Comparison of ENCODE assay signal across 8 mouse cellular contexts in genomic region chr7:43378226-43378625, GRCm38 (mm10). TPM values are rescaled to one million over a fixed set of nuclear protein-coding genes. Genes with fewer than 3 reads are reported as not detected.
DNase-seq lines count a peak whose midpoint lies in the region; ATAC-seq and TF ChIP-seq lines count a peak whose summit lies in the region.

No protein-coding gene starts in this region.

- no peaks in the 10 kb centered on the region for H3K27me3 ChIP-seq in kidney, embryonic 16.5 days (ENCODE audit: insufficient read depth, low read length)
- H3K27me3 ChIP-seq in ES-Bruce4 (ENCODE audit: control insufficient read depth, insufficient read depth, low read length, poor library complexity, severe bottlenecking) = no peaks in the 10 kb centered on the region
- no peaks in the 10 kb centered on the region for H3K27me3 ChIP-seq in neural tube, embryonic 11.5 days (ENCODE audit: control insufficient read depth, insufficient read depth, low read length)

- H3K4me3 ChIP-seq in kidney, embryonic 16.5 days (ENCODE audit: low read length) = no peak overlapping the region
- H3K4me3 ChIP-seq in ES-Bruce4 (ENCODE audit: low read depth, low read length) = no peak overlapping the region
- no peak overlapping the region for H3K4me3 ChIP-seq in neural tube, embryonic 11.5 days (ENCODE audit: low read depth, low read length)

- H3K4me1 ChIP-seq in kidney, embryonic 16.5 days (ENCODE audit: insufficient read depth, low read length) = no peaks in the 10 kb centered on the region
- no peaks in the 10 kb centered on the region for H3K4me1 ChIP-seq in ES-Bruce4 (ENCODE audit: control insufficient read depth, insufficient read depth, low read length)
- H3K4me1 ChIP-seq in neural tube, embryonic 11.5 days (ENCODE audit: control insufficient read depth, insufficient read depth, low read length) = no peaks in the 10 kb centered on the region

- peak; percentile 14 for DNase-seq in kidney, adult 11 months
- peak; percentile 17 to 23 for DNase-seq in layer of hippocampus, postnatal 14 days (ENCODE audit: low spot score in 2 of 2)
- peak; percentile 40 for DNase-seq in neural tube, embryonic 11.5 days (ENCODE audit: low spot score)
- DNase-seq in spleen, postnatal 4 days (ENCODE audit: low spot score in 2 of 2) = no peak

- 15% methylated on average over 5 of the region's 5 CpGs for WGBS in kidney, embryonic 16.5 days
- 22% methylated on average over 5 of the region's 5 CpGs for WGBS in neural tube, embryonic 11.5 days

- TF ChIP-seq EP300 in ES-Bruce4 (IDR thresholded peaks at IDR 0.05; ENCODE audit: insufficient read depth, low read depth, low read length) = no peak

- TF ChIP-seq CTCF in ES-Bruce4 (IDR thresholded peaks at IDR 0.05; ENCODE audit: low read depth, low read length) = peak; percentile 3

- ATAC-seq in kidney, embryonic 16.5 days (ENCODE audit: low FRiP score, low TSS enrichment) = no peak
- ATAC-seq in activated CD4-positive, CD25-positive, alpha-beta regulatory T cell, adult 4 months = peak; percentile 52
- peak; percentile 97 for ATAC-seq in granulocyte monocyte progenitor cell, adult 5-6 weeks (replicated peaks; ENCODE audit: poor library complexity, severe bottlenecking)
- no peak for ATAC-seq in neural tube, embryonic 11.5 days (ENCODE audit: insufficient read depth, low FRiP score, low TSS enrichment)

- no peak overlapping the region for H3K9ac ChIP-seq in kidney, embryonic 16.5 days (replicated peaks; ENCODE audit: low read length)
- H3K9ac ChIP-seq in ES-Bruce4 (ENCODE audit: low read depth, poor library complexity, severe bottlenecking) = no peak overlapping the region
- H3K9ac ChIP-seq in neural tube, embryonic 11.5 days (ENCODE audit: low read length) = no peak overlapping the region

- no peak overlapping the region for H3K27ac ChIP-seq in kidney, embryonic 16.5 days (ENCODE audit: low read length)
- H3K27ac ChIP-seq in ES-Bruce4 (ENCODE audit: insufficient read depth, low read length) = no peak overlapping the region
- no peak overlapping the region for H3K27ac ChIP-seq in neural tube, embryonic 11.5 days (ENCODE audit: low read depth, low read length)

- TF ChIP-seq POLR2A in ES-Bruce4 (IDR thresholded peaks at IDR 0.05; ENCODE audit: insufficient read depth, low read length) = no peak

- H3K36me3 ChIP-seq in kidney, embryonic 16.5 days (ENCODE audit: insufficient read depth, low read length) = no peaks in the 10 kb centered on the region
- H3K36me3 ChIP-seq in ES-Bruce4 (ENCODE audit: control insufficient read depth, insufficient read depth, low read length, poor library complexity, severe bottlenecking) = no peaks in the 10 kb centered on the region
- H3K36me3 ChIP-seq in neural tube, embryonic 11.5 days (ENCODE audit: control insufficient read depth, insufficient read depth, low read length) = no peaks in the 10 kb centered on the region

- no peak overlapping the region for H3K4me2 ChIP-seq in kidney, embryonic 16.5 days (replicated peaks; ENCODE audit: low read depth, low read length)
- H3K4me2 ChIP-seq in neural tube, embryonic 11.5 days (ENCODE audit: low read depth) = no peak overlapping the region

- H3K9me3 ChIP-seq in kidney, embryonic 16.5 days (ENCODE audit: low read length) = no peaks in the 10 kb centered on the region
- no peaks in the 10 kb centered on the region for H3K9me3 ChIP-seq in ES-Bruce4 (replicated peaks; ENCODE audit: control insufficient read depth, insufficient read depth, low read length, poor library complexity, severe bottlenecking)
- H3K9me3 ChIP-seq in neural tube, embryonic 11.5 days (ENCODE audit: control insufficient read depth, low read length) = no peaks in the 10 kb centered on the region

RNA-seq across cellular contexts. Expression of gene Siglecf, which starts 27.1 kb away (rescaled TPM):
- not detected in 2 replicates for polyA plus RNA-seq in kidney, embryonic 16.5 days (2015; fragmentation: Nextera tagmentation; extraction: Ambion mirVana)
- 0.93 and 1.3 TPM in 2 replicates for polyA plus RNA-seq in ES-Bruce4 (2011; ENCODE audit: insufficient read depth, insufficient read length, low read depth, missing spikeins)
- not detected for polyA plus RNA-seq in activated CD4-positive, CD25-positive, alpha-beta regulatory T cell, adult 4 months (2017; shearing (Covaris generic))
- total RNA-seq in granulocyte monocyte progenitor cell, adult 5-6 weeks (2014; fragmentation: Nextera tagmentation) = 11.6 and 16.5 TPM in 2 replicates
- total RNA-seq in granulocyte monocyte progenitor cell, adult 5-6 weeks (2017) = 19.2 and 22.0 TPM in 2 replicates
- under 1 TPM; 0.69 to 0.92 TPM for total RNA-seq in layer of hippocampus, postnatal 14 days (2021)
- 0.13 and 0.53 TPM in 2 replicates for polyA plus RNA-seq in neural tube, embryonic 11.5 days (2014; fragmentation: Nextera tagmentation; extraction: Ambion mirVana)

RNA-seq across cellular contexts. Expression of gene Siglecg, which starts 29.8 kb away (rescaled TPM):
- 1.6 and 2.4 TPM in 2 replicates for polyA plus RNA-seq in kidney, embryonic 16.5 days (2015; fragmentation: Nextera tagmentation; extraction: Ambion mirVana)
- 0.24 TPM in 1 of 2 replicates, not detected in the other for polyA plus RNA-seq in ES-Bruce4 (2011; ENCODE audit: insufficient read depth, insufficient read length, low read depth, missing spikeins)
- polyA plus RNA-seq in activated CD4-positive, CD25-positive, alpha-beta regulatory T cell, adult 4 months (2017; shearing (Covaris generic)) = 1 to 10 TPM in 1 of 2 experiments, not detected in 1; 2.4 TPM
- total RNA-seq in granulocyte monocyte progenitor cell, adult 5-6 weeks (2014; fragmentation: Nextera tagmentation) = 11.9 and 27.5 TPM in 2 replicates
- 11.8 and 12.6 TPM in 2 replicates for total RNA-seq in granulocyte monocyte progenitor cell, adult 5-6 weeks (2017)
- under 1 TPM in 1 of 2 experiments, not detected in 1; 0.35 TPM for total RNA-seq in layer of hippocampus, postnatal 14 days (2021)
- 0.08 and 0.19 TPM in 2 replicates for polyA plus RNA-seq in neural tube, embryonic 11.5 days (2014; fragmentation: Nextera tagmentation; extraction: Ambion mirVana)

RNA-seq across cellular contexts. Expression of gene Lim2, which starts 49.2 kb away (rescaled TPM):
- not detected in 2 replicates for polyA plus RNA-seq in kidney, embryonic 16.5 days (2015; fragmentation: Nextera tagmentation; extraction: Ambion mirVana)
- 0.27 and 0.41 TPM in 2 replicates for polyA plus RNA-seq in ES-Bruce4 (2011; ENCODE audit: insufficient read depth, insufficient read length, low read depth, missing spikeins)
- not detected for polyA plus RNA-seq in activated CD4-positive, CD25-positive, alpha-beta regulatory T cell, adult 4 months (2017; shearing (Covaris generic))
- total RNA-seq in granulocyte monocyte progenitor cell, adult 5-6 weeks (2014; fragmentation: Nextera tagmentation) = not detected in 2 replicates
- total RNA-seq in granulocyte monocyte progenitor cell, adult 5-6 weeks (2017) = 0.05 TPM in 1 of 2 replicates, not detected in the other
- not detected for total RNA-seq in layer of hippocampus, postnatal 14 days (2021)
- polyA plus RNA-seq in neural tube, embryonic 11.5 days (2014; fragmentation: Nextera tagmentation; extraction: Ambion mirVana) = not detected in 2 replicates

RNA-seq across cellular contexts. Expression of gene Nkg7, which starts 58.6 kb away (rescaled TPM):
- polyA plus RNA-seq in kidney, embryonic 16.5 days (2015; fragmentation: Nextera tagmentation; extraction: Ambion mirVana) = 0.92 TPM in 1 of 2 replicates, not detected in the other
- polyA plus RNA-seq in ES-Bruce4 (2011; ENCODE audit: insufficient read depth, insufficient read length, low read depth, missing spikeins) = not detected in 2 replicates
- 100 to 1,000 TPM; 381 to 402 TPM for polyA plus RNA-seq in activated CD4-positive, CD25-positive, alpha-beta regulatory T cell, adult 4 months (2017; shearing (Covaris generic))
- 772 and 862 TPM in 2 replicates for total RNA-seq in granulocyte monocyte progenitor cell, adult 5-6 weeks (2014; fragmentation: Nextera tagmentation)
- total RNA-seq in granulocyte monocyte progenitor cell, adult 5-6 weeks (2017) = 227 and 400 TPM in 2 replicates
- total RNA-seq in layer of hippocampus, postnatal 14 days (2021) = not detected
- not detected in 2 replicates for polyA plus RNA-seq in neural tube, embryonic 11.5 days (2014; fragmentation: Nextera tagmentation; extraction: Ambion mirVana)

Comparison
In these comparisons a context has a peak if more than half of its experiments do, and no peak if none do; other contexts are left out.
1. DNase-seq: peak in kidney, adult 11 months (single experiment), layer of hippocampus, postnatal 14 days (2 of 2) and neural tube, embryonic 11.5 days (single experiment); none in spleen, postnatal 4 days (0 of 2).
2. ATAC-seq: peak in activated CD4-positive, CD25-positive, alpha-beta regulatory T cell, adult 4 months (single experiment) and granulocyte monocyte progenitor cell, adult 5-6 weeks (single experiment); none in kidney, embryonic 16.5 days (single experiment) and neural tube, embryonic 11.5 days (single experiment).